11 mouse cellular contexts compared by ENCODE assay signal in the genomic region with DNA sequence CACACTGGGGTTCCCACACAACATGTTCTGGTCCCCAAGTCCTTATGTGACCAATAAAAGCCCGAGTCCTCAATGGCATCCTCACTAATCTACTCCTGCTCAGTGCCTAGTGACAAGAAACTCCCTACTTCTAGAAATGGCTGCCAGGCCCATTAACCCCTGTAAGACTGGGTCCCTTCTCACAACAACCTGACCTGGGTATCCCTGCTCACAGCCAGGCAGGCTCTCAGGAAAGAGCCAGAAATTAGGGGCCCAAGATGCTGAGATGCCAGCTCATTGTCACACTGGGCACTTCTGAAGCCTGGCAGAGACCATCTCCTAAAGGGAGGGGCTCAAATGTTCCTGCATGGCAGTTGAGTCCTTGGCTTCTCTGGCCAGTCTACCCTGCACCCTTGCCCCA. TPM values are rescaled to one million over a fixed set of nuclear protein-coding genes. Genes with fewer than 3 reads are reported as not detected.
DNase-seq lines count a peak whose midpoint lies in the region; ATAC-seq lines count a peak whose summit lies in the region.
"Had no signal": no experiment of that assay in that cellular context is flagged by ENCODE, and none has a peak within 500 bp of the region (broad histone marks: within the 10 kb centered on the region; RNA-seq: fewer than 3 reads in every experiment).

No protein-coding gene starts in this region.

- no peak for ATAC-seq in heart, embryonic 11.5 days (replicated peaks; ENCODE audit: insufficient number of reproducible peaks, low FRiP score, low TSS enrichment)
- no peak for ATAC-seq in forebrain, embryonic 15.5 days (replicated peaks)

- H3K4me3 ChIP-seq in heart, embryonic 11.5 days (ENCODE audit: low read depth, low read length) = 0 out of 2 replicates have a peak overlapping the region, but pooled peaks have one; percentile 1
- H3K4me3 ChIP-seq in forebrain, embryonic 15.5 days = peak overlapping the region; percentile 95
- peak overlapping the region; percentile 88; the same call in 1 of the 2 replicates for H3K4me3 ChIP-seq in midbrain, embryonic 10.5 days

- WGBS in heart, embryonic 11.5 days (ENCODE audit: insufficient replicate concordance) = 59% methylated on average over 1 of the region's 1 CpGs
- 28% methylated on average over 1 of the region's 1 CpGs for WGBS in forebrain, embryonic 15.5 days
- WGBS in midbrain, embryonic 10.5 days = 60% methylated on average over 1 of the region's 1 CpGs

- H3K27ac ChIP-seq in heart, embryonic 11.5 days (ENCODE audit: low read depth, low read length) = no peak overlapping the region
- peak overlapping the region; percentile 84 for H3K27ac ChIP-seq in forebrain, embryonic 15.5 days (replicated peaks)
- H3K27ac ChIP-seq in midbrain, embryonic 10.5 days (replicated peaks) = no peak overlapping the region
- H3K27ac ChIP-seq: macrophage had no signal

- H3K4me1 ChIP-seq in heart, embryonic 11.5 days (ENCODE audit: control insufficient read depth, insufficient read depth, low read length) = peaks cover 50% of the 10 kb centered on the region
- H3K4me1 ChIP-seq in forebrain, embryonic 15.5 days = peaks cover 79% of the 10 kb centered on the region
- H3K4me1 ChIP-seq in midbrain, embryonic 10.5 days = peaks cover 81% of the 10 kb centered on the region

- DNase-seq in heart, adult 18-20 months = no peak
- DNase-seq in cerebellum, adult 9-10 months = peak; percentile 52
- DNase-seq in midbrain, embryonic 10.5 days (ENCODE audit: low spot score) = no peak
- no peak for DNase-seq in adrenal gland, postnatal 4 days (ENCODE audit: low spot score in 2 of 2)
- no peak for DNase-seq in layer of hippocampus, adult 11-12 months (ENCODE audit: low spot score)
- no peak for DNase-seq in ovary, postnatal 14 days (ENCODE audit: low spot score)
- DNase-seq: layer of hippocampus, adult 9-11 months; thymus, adult 18-20 months had no signal

- H3K9ac ChIP-seq in heart, embryonic 11.5 days (ENCODE audit: low read depth, low read length) = no peak overlapping the region
- peak overlapping the region; percentile 99 for H3K9ac ChIP-seq in forebrain, embryonic 15.5 days (replicated peaks)

- peak overlapping the region; percentile 95 for H3K4me2 ChIP-seq in heart, embryonic 11.5 days
- peak overlapping the region; percentile 93 for H3K4me2 ChIP-seq in forebrain, embryonic 15.5 days (replicated peaks)

- no peaks in the 10 kb centered on the region for H3K36me3 ChIP-seq in heart, embryonic 11.5 days (ENCODE audit: control insufficient read depth, insufficient read depth, low read length)
- peaks cover 4% of the 10 kb centered on the region for H3K36me3 ChIP-seq in forebrain, embryonic 15.5 days
- peaks cover 4% of the 10 kb centered on the region; the same call in 1 of the 2 replicates for H3K36me3 ChIP-seq in midbrain, embryonic 10.5 days

- peaks cover 51% of the 10 kb centered on the region for H3K27me3 ChIP-seq in heart, embryonic 11.5 days (ENCODE audit: control insufficient read depth, insufficient read depth, low read length)
- H3K27me3 ChIP-seq in forebrain, embryonic 15.5 days = 0 out of 2 replicates have a peak, but pooled peaks cover 6% of the 10 kb centered on the region
- H3K27me3 ChIP-seq in midbrain, embryonic 10.5 days (ENCODE audit: low read depth, poor library complexity, severe bottlenecking) = peaks cover 95% of the 10 kb centered on the region

- no peaks in the 10 kb centered on the region for H3K9me3 ChIP-seq in heart, embryonic 11.5 days (replicated peaks; ENCODE audit: control insufficient read depth, low read length)
- no peaks in the 10 kb centered on the region for H3K9me3 ChIP-seq in forebrain, embryonic 15.5 days
- no peaks in the 10 kb centered on the region for H3K9me3 ChIP-seq in midbrain, embryonic 10.5 days (replicated peaks)

RNA-seq across cellular contexts. Expression of a gene that starts 2.7 kb away (rescaled TPM):
- 9.6 and 10.1 TPM in 2 replicates for polyA plus RNA-seq in heart, embryonic 11.5 days (2014; fragmentation: Nextera tagmentation; extraction: Ambion mirVana)
- total RNA-seq in heart, adult 18-20 months (2021) = 10 to 100 TPM; 30.7 to 36.6 TPM
- polyA plus RNA-seq in forebrain, embryonic 15.5 days (2015; fragmentation: Nextera tagmentation; extraction: Ambion mirVana) = 90.8 and 93.5 TPM in 2 replicates
- 6.4 and 13.2 TPM in 2 replicates for polyA plus RNA-seq in midbrain, embryonic 10.5 days (2016; fragmentation: Nextera tagmentation; extraction: Ambion mirVana)
- total RNA-seq in adrenal gland, postnatal 4 days (2021) = 1 to 10 TPM; 9.2 to 9.3 TPM

RNA-seq across cellular contexts. Expression of a gene that starts 27.5 kb away (rescaled TPM):
- polyA plus RNA-seq in heart, embryonic 11.5 days (2014; fragmentation: Nextera tagmentation; extraction: Ambion mirVana) = not detected in 2 replicates
- not detected for total RNA-seq in heart, adult 18-20 months (2021)
- 0.60 TPM in 1 of 2 replicates, not detected in the other for polyA plus RNA-seq in forebrain, embryonic 15.5 days (2015; fragmentation: Nextera tagmentation; extraction: Ambion mirVana)
- polyA plus RNA-seq in midbrain, embryonic 10.5 days (2016; fragmentation: Nextera tagmentation; extraction: Ambion mirVana) = 0.29 TPM in 1 of 2 replicates, not detected in the other
- not detected for total RNA-seq in adrenal gland, postnatal 4 days (2021)
- polyA plus RNA-seq: macrophage had no signal

RNA-seq across cellular contexts. Expression of a gene that starts 32.1 kb away (rescaled TPM):
- 48.3 and 50.3 TPM in 2 replicates for polyA plus RNA-seq in heart, embryonic 11.5 days (2014; fragmentation: Nextera tagmentation; extraction: Ambion mirVana)
- 10 to 100 TPM; 45.7 to 51.1 TPM for total RNA-seq in heart, adult 18-20 months (2021)
- polyA plus RNA-seq in forebrain, embryonic 15.5 days (2015; fragmentation: Nextera tagmentation; extraction: Ambion mirVana) = 52.5 and 54.3 TPM in 2 replicates
- 62.2 and 64.0 TPM in 2 replicates for polyA plus RNA-seq in midbrain, embryonic 10.5 days (2016; fragmentation: Nextera tagmentation; extraction: Ambion mirVana)
- 10 to 100 TPM; 50.1 to 52.1 TPM for total RNA-seq in adrenal gland, postnatal 4 days (2021)

RNA-seq across cellular contexts. Expression of a gene that starts 42.8 kb away (rescaled TPM):
- polyA plus RNA-seq in heart, embryonic 11.5 days (2014; fragmentation: Nextera tagmentation; extraction: Ambion mirVana) = not detected in 2 replicates
- not detected for total RNA-seq in heart, adult 18-20 months (2021)
- not detected in 2 replicates for polyA plus RNA-seq in forebrain, embryonic 15.5 days (2015; fragmentation: Nextera tagmentation; extraction: Ambion mirVana)
- polyA plus RNA-seq in midbrain, embryonic 10.5 days (2016; fragmentation: Nextera tagmentation; extraction: Ambion mirVana) = not detected in 2 replicates
- total RNA-seq in adrenal gland, postnatal 4 days (2021) = not detected
- polyA plus RNA-seq: macrophage had no signal

RNA-seq across cellular contexts. Expression of a gene that starts 51.4 kb away (rescaled TPM):
- not detected in 2 replicates for polyA plus RNA-seq in heart, embryonic 11.5 days (2014; fragmentation: Nextera tagmentation; extraction: Ambion mirVana)
- total RNA-seq in heart, adult 18-20 months (2021) = not detected
- not detected in 2 replicates for polyA plus RNA-seq in forebrain, embryonic 15.5 days (2015; fragmentation: Nextera tagmentation; extraction: Ambion mirVana)
- polyA plus RNA-seq in midbrain, embryonic 10.5 days (2016; fragmentation: Nextera tagmentation; extraction: Ambion mirVana) = not detected in 2 replicates
- total RNA-seq in adrenal gland, postnatal 4 days (2021) = not detected
- polyA plus RNA-seq: macrophage had no signal

Comparison
In these comparisons a context has a peak if more than half of its experiments do, and no peak if none do; other contexts are left out.
1. H3K4me3 ChIP-seq: peak in every context shown above with its lines; median percentile 95 in forebrain, embryonic 15.5 days; 88 in midbrain, embryonic 10.5 days; 1 in heart, embryonic 11.5 days.